Mouse (Mus musculus): Measurements from ENCODE around the gene Tmem51.

Gene Tmem51

GRCm38 (mm10) chr4:142084131-142084899 is at the start of gene Tmem51:
Tmem51 (minus strand) TSS chr4:142084304.
- no peak for DNase-seq (ENCODE audit: low read depth, low spot score)

- no peak for DNase-seq (ENCODE audit: low read depth, low spot score)
Measured at GRCm38 (mm10) chr4:142130162-142130561, 46.1 kb upstream of the Tmem51 start.

GRCm38 (mm10) chr4:142127275-142127788 is 43.2 kb upstream of the Tmem51 start:
- no peak for DNase-seq (ENCODE audit: low read depth, low spot score)

- DNase-seq (ENCODE audit: low read depth, low spot score): no peak
Measured at GRCm38 (mm10) chr4:142126641-142127274, 42.7 kb upstream of the Tmem51 start.

- DNase-seq (ENCODE audit: low read depth, low spot score): no peak
Measured at GRCm38 (mm10) chr4:142121164-142121563, 37.1 kb upstream of the Tmem51 start.

GRCm38 (mm10) chr4:142118522-142118921 is 34.4 kb upstream of the Tmem51 start:
- no peak for DNase-seq (ENCODE audit: low read depth, low spot score)

GRCm38 (mm10) chr4:142117993-142118392 is 33.9 kb upstream of the Tmem51 start:
- no peak for DNase-seq (ENCODE audit: low read depth, low spot score)

- DNase-seq (ENCODE audit: low read depth, low spot score): no peak
Measured at GRCm38 (mm10) chr4:142113306-142113705, 29.2 kb upstream of the Tmem51 start.

GRCm38 (mm10) chr4:142103081-142103671 is 19.1 kb upstream of the Tmem51 start:
- DNase-seq (ENCODE audit: low read depth, low spot score): no peak

- no peak for DNase-seq (ENCODE audit: low read depth, low spot score)
Measured at GRCm38 (mm10) chr4:142098303-142098702, 14.2 kb upstream of the Tmem51 start.

GRCm38 (mm10) chr4:142097871-142098270 is 13.8 kb upstream of the Tmem51 start:
- no peak for DNase-seq (ENCODE audit: low read depth, low spot score)

- no peak for DNase-seq (ENCODE audit: low read depth, low spot score)
Measured at GRCm38 (mm10) chr4:142095513-142096241, 11.6 kb upstream of the Tmem51 start.

- DNase-seq (ENCODE audit: low read depth, low spot score): no peak
Measured at GRCm38 (mm10) chr4:142094386-142094785, 10.3 kb upstream of the Tmem51 start.

- DNase-seq (ENCODE audit: low read depth, low spot score): no peak
Measured at GRCm38 (mm10) chr4:142091100-142091499, 7.0 kb upstream of the Tmem51 start.

GRCm38 (mm10) chr4:142089966-142090365 is 5.9 kb upstream of the Tmem51 start:
- no peak for DNase-seq (ENCODE audit: low read depth, low spot score)

- no peak for DNase-seq (ENCODE audit: low read depth, low spot score)
Measured at GRCm38 (mm10) chr4:142088836-142089235, 4.7 kb upstream of the Tmem51 start.

- DNase-seq (ENCODE audit: low read depth, low spot score): no peak
Measured at GRCm38 (mm10) chr4:142088409-142088808, 4.3 kb upstream of the Tmem51 start.

GRCm38 (mm10) chr4:142084936-142085563 is 946 bp upstream of the Tmem51 start:
- DNase-seq (ENCODE audit: low read depth, low spot score): no peak

- DNase-seq (ENCODE audit: low read depth, low spot score): no peak
Measured at GRCm38 (mm10) chr4:142083762-142084130, 358 bp downstream of the Tmem51 start.

GRCm38 (mm10) chr4:142083193-142083592 is 911 bp downstream of the Tmem51 start:
- DNase-seq (ENCODE audit: low read depth, low spot score): no peak

GRCm38 (mm10) chr4:142082703-142083102 is 1.4 kb downstream of the Tmem51 start:
- no peak for DNase-seq (ENCODE audit: low read depth, low spot score)
